Mouse (Mus musculus) limb, embryonic 15.5 days (tissue): ENCODE measurements around the gene Hmga1. TPM values are rescaled to one million over a fixed set of nuclear protein-coding genes. Genes with fewer than 3 reads are reported as not detected.

Experiments used
- ATAC-seq: fragments of 200-750 bp; cut with Nextera tagmentation; 2 replicates; pipeline ENCODE4 v1.8.0; 2017; ENCODE audit warnings: low read depth, moderate TSS enrichment; ENCODE audit not compliant: insufficient number of reproducible peaks, low FRiP score, low TSS enrichment
- H3K27ac ChIP-seq: fragments of 300-500 bp; sonication (generic); 2 replicates; pipeline ENCODE4 v1.5.1; 2015; ENCODE audit warnings: moderate library complexity, mild to moderate bottlenecking, inconsistent platforms
- H3K27me3 ChIP-seq: fragments of 300-500 bp; sonication (generic); 2 replicates; pipeline ENCODE4 v1.6.1; 2015; ENCODE audit warnings: inconsistent platforms
- H3K36me3 ChIP-seq: fragments of 300-500 bp; sonication (generic); 2 replicates; pipeline ENCODE4 v1.6.1; 2015; ENCODE audit warnings: inconsistent platforms
- H3K4me1 ChIP-seq: fragments of 300-500 bp; sonication (generic); 2 replicates; pipeline ENCODE4 v1.6.1; 2015; ENCODE audit warnings: inconsistent platforms
- H3K4me2 ChIP-seq: fragments of 300-500 bp; sonication (generic); 2 replicates; pipeline ENCODE4 v1.6.1; 2015; ENCODE audit warnings: mild to moderate bottlenecking, inconsistent platforms
- H3K4me3 ChIP-seq: fragments of 300-500 bp; sonication (generic); 2 replicates; pipeline ENCODE4 v1.5.1; 2015; ENCODE audit warnings: mild to moderate bottlenecking, inconsistent platforms
- H3K9ac ChIP-seq: fragments of 300-500 bp; sonication (generic); 2 replicates; pipeline ENCODE4 v1.6.1; 2015; ENCODE audit warnings: inconsistent platforms
- H3K9me3 ChIP-seq: fragments of 300-500 bp; sonication (generic); 2 replicates; pipeline ENCODE4 v1.6.1; 2016; ENCODE audit warnings: inconsistent platforms
- WGBS: fragments of 180-500 bp; shearing (Covaris S2); methylation state at CpG from one replicate; pipeline ENCODE4 v1.1.7; 2015; 5-methylcytosine and 5-hydroxymethylcytosine counted together
- polyA plus RNA-seq: library from polyadenylated mRNA; unstranded; fragments of >200 nt; fragmentation: Nextera tagmentation; extraction: Ambion mirVana; gene quantifications from 2 replicates; pipeline ENCODE4 v1.2.1, GENCODE M21; 2015

Hmga1 gene
- polyA plus RNA-seq, 1 experiment from 2014 or later = 161 TPM

GRCm38 (mm10) chr17:27564391-27565162 is 8.3 kb downstream of the Hmga1 start:
- Histone ChIP-seq H3K36me3 (no peaks in the 10 kb centered on the region), H3K9me3 (no peaks in the 10 kb centered on the region), H3K4me3 (peak overlapping the region; percentile 68), H3K27ac (no peak overlapping the region), H3K4me1 (peaks cover 36% of the 10 kb centered on the region), H3K27me3 (no peaks in the 10 kb centered on the region), H3K9ac (peak overlapping the region; percentile 76; the same call in 1 of the 2 replicates), H3K4me2 (peak overlapping the region; percentile 96)
- no peak for ATAC-seq
- 14% methylated on average over 20 of the region's 20 CpGs for WGBS

GRCm38 (mm10) chr17:27565163-27565941 is 9.1 kb downstream of the Hmga1 start, which contains the start of gene AI413582:
TSS of gene AI413582 (minus strand) at chr17:27565756.
- ATAC-seq = peak; percentile 90
- H3K27ac ChIP-seq = peak within 1 kb of the TSS; percentile 33
- peak within 1 kb of the TSS; percentile 68 for H3K4me3 ChIP-seq
- H3K4me2 ChIP-seq = peak within 1 kb of the TSS; percentile 96
- no peaks in the 10 kb centered on the region for H3K36me3 ChIP-seq
- WGBS = 1% methylated on average over 58 of the region's 58 CpGs
- H3K9ac ChIP-seq = peak within 1 kb of the TSS; percentile 76
- H3K9me3 ChIP-seq = no peaks in the 10 kb centered on the region
- H3K27me3 ChIP-seq = no peaks in the 10 kb centered on the region
- peaks cover 32% of the 10 kb centered on the region for H3K4me1 ChIP-seq

GRCm38 (mm10) chr17:27565942-27566267 is 9.6 kb downstream of the Hmga1 start:
- Histone ChIP-seq H3K4me2 (peak overlapping the region; percentile 96), H3K36me3 (no peaks in the 10 kb centered on the region), H3K27me3 (no peaks in the 10 kb centered on the region), H3K4me1 (peaks cover 27% of the 10 kb centered on the region), H3K4me3 (peak overlapping the region; percentile 68), H3K9ac (peak overlapping the region; percentile 51), H3K27ac (peak overlapping the region; percentile 22; the same call in 1 of the 2 replicates), H3K9me3 (no peaks in the 10 kb centered on the region)
- 0% methylated on average over 13 of the region's 13 CpGs for WGBS
- peak; percentile 30 for ATAC-seq

GRCm38 (mm10) chr17:27568228-27568627 is 11.9 kb downstream of the Hmga1 start:
- no peaks in the 10 kb centered on the region for H3K9me3 ChIP-seq
- peaks cover 6% of the 10 kb centered on the region for H3K36me3 ChIP-seq
- no peak overlapping the region for H3K4me2 ChIP-seq
- no peak overlapping the region for H3K9ac ChIP-seq
- ATAC-seq = no peak
- no peaks in the 10 kb centered on the region for H3K27me3 ChIP-seq
- peaks cover 21% of the 10 kb centered on the region for H3K4me1 ChIP-seq
- H3K27ac ChIP-seq = no peak overlapping the region
- H3K4me3 ChIP-seq = no peak overlapping the region
- 85% methylated on average over 5 of the region's 5 CpGs for WGBS

GRCm38 (mm10) chr17:27571315-27571714 is 15.0 kb downstream of the Hmga1 start:
- no peaks in the 10 kb centered on the region for H3K27me3 ChIP-seq
- no peak for ATAC-seq
- H3K9ac ChIP-seq = no peak overlapping the region
- no peaks in the 10 kb centered on the region for H3K9me3 ChIP-seq
- H3K4me2 ChIP-seq = no peak overlapping the region
- H3K36me3 ChIP-seq = peaks cover 19% of the 10 kb centered on the region
- no peak overlapping the region for H3K4me3 ChIP-seq
- H3K4me1 ChIP-seq = peaks cover 23% of the 10 kb centered on the region
- H3K27ac ChIP-seq = no peak overlapping the region
- 67% methylated on average over 8 of the region's 8 CpGs for whole genome bisulfite sequencing

GRCm38 (mm10) chr17:27573772-27574320 is 17.5 kb downstream of the Hmga1 start:
- Histone ChIP-seq H3K9me3 (no peaks in the 10 kb centered on the region), H3K27ac (no peak overlapping the region), H3K4me3 (no peak overlapping the region), H3K4me1 (peaks cover 23% of the 10 kb centered on the region), H3K36me3 (peaks cover 29% of the 10 kb centered on the region), H3K27me3 (no peaks in the 10 kb centered on the region), H3K9ac (no peak overlapping the region), H3K4me2 (no peak overlapping the region)
- WGBS = 85% methylated on average over 10 of the region's 10 CpGs
- no peak for ATAC-seq

- Histone ChIP-seq H3K9me3 (no peaks in the 10 kb centered on the region), H3K4me1 (peaks cover 23% of the 10 kb centered on the region), H3K36me3 (peaks cover 36% of the 10 kb centered on the region), H3K27me3 (no peaks in the 10 kb centered on the region), H3K4me2 (no peak overlapping the region), H3K9ac (no peak overlapping the region), H3K27ac (peak overlapping the region; percentile 72), H3K4me3 (no peak overlapping the region)
- 82% methylated on average over 15 of the region's 16 CpGs for WGBS
- no peak for ATAC-seq
Observed at GRCm38 (mm10) chr17:27574470-27575115, 18.3 kb downstream of the Hmga1 start.

- Histone ChIP-seq H3K4me2 (no peak overlapping the region), H3K4me3 (no peak overlapping the region), H3K4me1 (peaks cover 23% of the 10 kb centered on the region), H3K27me3 (no peaks in the 10 kb centered on the region), H3K36me3 (peaks cover 43% of the 10 kb centered on the region), H3K9me3 (no peaks in the 10 kb centered on the region), H3K27ac (peak overlapping the region; percentile 72), H3K9ac (no peak overlapping the region)
- WGBS = 43% methylated on average over 10 of the region's 10 CpGs
- no peak for ATAC-seq
Observed at GRCm38 (mm10) chr17:27575116-27575776, 18.9 kb downstream of the Hmga1 start.

- peaks cover 51% of the 10 kb centered on the region for H3K36me3 ChIP-seq
- H3K4me2 ChIP-seq = no peak overlapping the region
- no peaks in the 10 kb centered on the region for H3K9me3 ChIP-seq
- no peak overlapping the region for H3K4me3 ChIP-seq
- WGBS = 74% methylated on average over 7 of the region's 7 CpGs
- no peak for ATAC-seq
- no peaks in the 10 kb centered on the region for H3K27me3 ChIP-seq
- peaks cover 23% of the 10 kb centered on the region for H3K4me1 ChIP-seq
- 0 out of 2 replicates have a peak overlapping the region, but pooled peaks have one; percentile 72 for H3K27ac ChIP-seq
- no peak overlapping the region for H3K9ac ChIP-seq
Observed at GRCm38 (mm10) chr17:27576056-27576455, 19.8 kb downstream of the Hmga1 start.

- ATAC-seq = no peak
- Histone ChIP-seq H3K9me3 (no peaks in the 10 kb centered on the region), H3K9ac (no peak overlapping the region), H3K4me3 (no peak overlapping the region), H3K36me3 (peaks cover 62% of the 10 kb centered on the region), H3K27me3 (no peaks in the 10 kb centered on the region), H3K4me1 (peaks cover 23% of the 10 kb centered on the region), H3K27ac (no peak overlapping the region), H3K4me2 (no peak overlapping the region)
- 67% methylated on average over 6 of the region's 6 CpGs for WGBS
Observed at GRCm38 (mm10) chr17:27577468-27577867, 21.2 kb downstream of the Hmga1 start.

- no peak overlapping the region for H3K27ac ChIP-seq
- H3K36me3 ChIP-seq = peaks cover 66% of the 10 kb centered on the region
- no peak overlapping the region for H3K9ac ChIP-seq
- 93% methylated on average over 10 of the region's 10 CpGs for WGBS
- H3K4me3 ChIP-seq = no peak overlapping the region
- no peak for ATAC-seq
- H3K27me3 ChIP-seq = no peaks in the 10 kb centered on the region
- no peaks in the 10 kb centered on the region for H3K9me3 ChIP-seq
- no peak overlapping the region for H3K4me2 ChIP-seq
- H3K4me1 ChIP-seq = peaks cover 21% of the 10 kb centered on the region
Observed at GRCm38 (mm10) chr17:27578487-27578886, 22.2 kb downstream of the Hmga1 start.
